20 mouse cellular contexts compared by ENCODE assay signal in the genomic region with DNA sequence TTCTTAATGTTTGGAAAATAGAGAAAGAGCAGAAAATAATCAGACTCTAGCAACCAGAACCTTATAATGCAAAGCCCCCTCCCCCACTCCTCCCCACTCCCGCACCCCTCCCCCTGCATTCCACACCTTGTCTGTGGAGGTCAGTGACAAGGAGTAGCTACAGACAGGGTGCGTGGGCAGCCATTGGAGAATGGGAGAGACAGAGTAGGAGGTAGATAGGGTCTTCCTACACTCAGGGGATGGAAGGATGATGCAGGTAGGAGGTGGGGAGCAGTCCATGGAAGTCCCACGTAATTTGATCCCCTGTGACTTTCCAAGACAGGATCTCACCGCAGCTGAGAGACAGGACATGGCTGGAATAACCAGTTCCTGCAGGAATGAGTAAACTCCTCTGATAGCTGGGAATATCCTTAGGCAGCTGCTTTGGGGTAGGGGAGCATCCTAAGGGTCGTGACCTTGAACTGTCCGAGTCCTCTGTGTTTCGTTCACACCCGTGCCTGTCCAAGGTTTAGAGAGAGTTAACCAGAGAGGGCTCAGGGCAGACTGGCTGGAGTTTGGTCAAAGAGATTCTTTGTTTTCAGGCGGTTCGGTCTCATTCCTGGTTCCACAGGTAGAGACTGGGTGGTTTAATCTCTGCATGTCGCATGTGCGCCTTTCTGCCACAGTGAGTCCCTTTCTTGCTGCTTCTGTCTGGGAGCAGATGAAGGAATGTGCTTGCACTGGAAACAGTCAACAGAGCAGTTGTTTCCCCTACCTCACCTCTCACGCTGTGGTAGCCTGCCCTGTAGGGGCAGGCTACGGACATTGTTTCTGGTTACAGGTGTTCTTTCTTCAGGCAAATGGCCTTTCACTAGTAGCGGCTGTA. TPM values are rescaled to one million over a fixed set of nuclear protein-coding genes. Genes with fewer than 3 reads are reported as not detected.
DNase-seq lines count a peak whose midpoint lies in the region; ATAC-seq and TF ChIP-seq lines count a peak whose summit lies in the region.
"Had no signal": no experiment of that assay in that cellular context is flagged by ENCODE, and none has a peak within 500 bp of the region (broad histone marks: within the 10 kb centered on the region; RNA-seq: fewer than 3 reads in every experiment).

No protein-coding gene starts in this region.

- H3K4me3 ChIP-seq in kidney, embryonic 16.5 days (ENCODE audit: low read length), result no peak overlapping the region
- H3K4me3 ChIP-seq in embryonic facial prominence, embryonic 10.5 days, result no peak overlapping the region; the same call in 1 of the 2 replicates
- no peak overlapping the region for H3K4me3 ChIP-seq in olfactory bulb, adult 2 months (ENCODE audit: insufficient read depth, low read depth, low read length)
- H3K4me3 ChIP-seq: embryonic facial prominence, embryonic 13.5 days; forebrain, embryonic 12.5 days; myocyte had no signal

- DNase-seq in kidney, adult 9 months, result no peak
- peak; percentile 87 for DNase-seq in ES-CJ7 (ENCODE audit: low read depth, low spot score)
- DNase-seq in embryonic facial prominence, embryonic 10.5 days (ENCODE audit: low spot score), result peak; percentile 19
- DNase-seq in adrenal gland, adult (ENCODE audit: inconsistent age in 2 of 2, low spot score in 1 of 2), result no peak
- no peak for DNase-seq in gastrocnemius, postnatal 25 days
- DNase-seq: adrenal gland, postnatal 10 days; cerebellum, adult 9-11 months; heart, adult 18-20 months; kidney, adult 11 months; left cerebral cortex, postnatal 4 days; lung, adult 18-20 months had no signal

- no peaks in the 10 kb centered on the region for H3K9me3 ChIP-seq in kidney, embryonic 16.5 days (ENCODE audit: low read length)
- no peaks in the 10 kb centered on the region for H3K9me3 ChIP-seq in embryonic facial prominence, embryonic 10.5 days
- H3K9me3 ChIP-seq: embryonic facial prominence, embryonic 13.5 days; forebrain, embryonic 12.5 days had no signal

- ATAC-seq in kidney, embryonic 16.5 days (ENCODE audit: low FRiP score, low TSS enrichment), result peak; percentile 63

- no peaks in the 10 kb centered on the region for H3K36me3 ChIP-seq in kidney, embryonic 16.5 days (ENCODE audit: insufficient read depth, low read length)
- no peaks in the 10 kb centered on the region for H3K36me3 ChIP-seq in embryonic facial prominence, embryonic 10.5 days (replicated peaks)
- H3K36me3 ChIP-seq: embryonic facial prominence, embryonic 13.5 days; forebrain, embryonic 12.5 days had no signal

- H3K4me2 ChIP-seq in kidney, embryonic 16.5 days (replicated peaks; ENCODE audit: low read depth, low read length), result no peak overlapping the region
- H3K4me2 ChIP-seq: embryonic facial prominence, embryonic 13.5 days; forebrain, embryonic 12.5 days; midbrain, embryonic 11.5 days had no signal

- peaks cover 8% of the 10 kb centered on the region; the same call in 1 of the 2 replicates for H3K4me1 ChIP-seq in kidney, embryonic 16.5 days (ENCODE audit: insufficient read depth, low read length)
- peaks cover 18% of the 10 kb centered on the region for H3K4me1 ChIP-seq in embryonic facial prominence, embryonic 10.5 days
- H3K4me1 ChIP-seq in olfactory bulb, adult 2 months (ENCODE audit: control insufficient read depth, insufficient read depth, low read length), result peaks cover 38% of the 10 kb centered on the region

- 31% methylated on average over 15 of the region's 15 CpGs for WGBS in kidney, embryonic 16.5 days
- 44% methylated on average over 15 of the region's 15 CpGs for WGBS in embryonic facial prominence, embryonic 10.5 days
- 66% methylated on average over 15 of the region's 15 CpGs for whole genome bisulfite sequencing in olfactory bulb, adult 2 months

- TF ChIP-seq CTCF in olfactory bulb, adult 2 months (IDR thresholded peaks at IDR 0.05; ENCODE audit: insufficient read depth, low read depth, low read length), result no peak

- H3K27ac ChIP-seq in kidney, embryonic 16.5 days (ENCODE audit: low read length), result peak overlapping the region; percentile 49; the same call in 1 of the 2 replicates
- peak overlapping the region; percentile 24 for H3K27ac ChIP-seq in embryonic facial prominence, embryonic 10.5 days (replicated peaks)
- peak overlapping the region; percentile 74 for H3K27ac ChIP-seq in olfactory bulb, adult 2 months (ENCODE audit: insufficient read depth, low read depth, low read length)
- H3K27ac ChIP-seq: embryonic facial prominence, embryonic 13.5 days; forebrain, embryonic 12.5 days had no signal

- no peaks in the 10 kb centered on the region for H3K27me3 ChIP-seq in kidney, embryonic 16.5 days (ENCODE audit: insufficient read depth, low read length)
- H3K27me3 ChIP-seq in embryonic facial prominence, embryonic 10.5 days (replicated peaks; ENCODE audit: low read depth, poor library complexity, severe bottlenecking), result 0 out of 2 replicates have a peak, but pooled peaks cover 1% of the 10 kb centered on the region
- H3K27me3 ChIP-seq: CH12.LX; embryonic facial prominence, embryonic 13.5 days had no signal

- TF ChIP-seq POLR2A in olfactory bulb, adult 2 months (IDR thresholded peaks at IDR 0.05; ENCODE audit: insufficient read depth, low read depth, low read length), result no peak

- no peak overlapping the region for H3K9ac ChIP-seq in kidney, embryonic 16.5 days (replicated peaks; ENCODE audit: low read length)
- H3K9ac ChIP-seq: embryonic facial prominence, embryonic 13.5 days; forebrain, embryonic 12.5 days had no signal

RNA-seq across cellular contexts. Expression of a gene that starts 54.1 kb away (rescaled TPM):
- polyA plus RNA-seq in kidney, embryonic 16.5 days (2015; fragmentation: Nextera tagmentation; extraction: Ambion mirVana), result not detected in 2 replicates
- polyA plus RNA-seq in embryonic facial prominence, embryonic 10.5 days (2016; fragmentation: Nextera tagmentation; extraction: Ambion mirVana), result not detected in 2 replicates
- polyA plus RNA-seq in olfactory bulb, adult 2 months (2012; ENCODE audit: insufficient read depth, insufficient read length, low replicate concordance, missing spikeins), result not detected in 2 replicates
- total RNA-seq in gastrocnemius, postnatal 25 days (2021), result not detected
- total RNA-seq: adrenal gland, postnatal 10 days; CH12.LX; heart, adult 18-20 months; hematopoietic stem cell, adult 5-6 weeks; layer of hippocampus, postnatal 10 days; left cerebral cortex, postnatal 4 days had no signal
- polyA plus RNA-seq: embryonic facial prominence, embryonic 13.5 days; forebrain, embryonic 12.5 days; midbrain, embryonic 11.5 days; myocyte had no signal

Comparison
In these comparisons a context has a peak if more than half of its experiments do, and no peak if none do; other contexts are left out.
1. H3K27ac ChIP-seq: peak in every context shown above with its lines; median percentile 74 in olfactory bulb, adult 2 months; 49 in kidney, embryonic 16.5 days; 24 in embryonic facial prominence, embryonic 10.5 days.
2. DNase-seq: peak in ES-CJ7 (single experiment) and embryonic facial prominence, embryonic 10.5 days (single experiment); none in kidney, adult 9 months (single experiment), adrenal gland, adult (0 of 2) and gastrocnemius, postnatal 25 days (single experiment).